Mouse (Mus musculus) cerebellum, adult 9-11 months (tissue): ENCODE results near the gene Nmnat2.
A peak's percentile ranks its signal among the peaks of the same experiment; 100 is the strongest.

ENCODE experiments used
- DNase-seq: peaks from one replicate; pipeline ENCODE4 v3.0.0; 2022

Gene Nmnat2

GRCm38 (mm10) chr1:153129992-153130713 is 175.4 kb downstream of the Nmnat2 start:
- no peak for DNase-seq

GRCm38 (mm10) chr1:153133865-153134781 is 179.3 kb downstream of the Nmnat2 start:
- DNase-seq: no peak

- no peak for DNase-seq
Measured at GRCm38 (mm10) chr1:153136647-153137046, 181.9 kb downstream of the Nmnat2 start.

- DNase-seq: peak; percentile 51
Measured at GRCm38 (mm10) chr1:153138486-153138885, 183.7 kb downstream of the Nmnat2 start.

GRCm38 (mm10) chr1:153139635-153140034 is 184.8 kb downstream of the Nmnat2 start:
- no peak for DNase-seq

- DNase-seq: no peak
Measured at GRCm38 (mm10) chr1:153140265-153140664, 185.5 kb downstream of the Nmnat2 start.

- no peak for DNase-seq
Measured at GRCm38 (mm10) chr1:153140747-153141228, 186.0 kb downstream of the Nmnat2 start.

- no peak for DNase-seq
Measured at GRCm38 (mm10) chr1:153144021-153144420, 189.2 kb downstream of the Nmnat2 start.

GRCm38 (mm10) chr1:153145791-153146190 is 191.0 kb downstream of the Nmnat2 start:
- no peak for DNase-seq

GRCm38 (mm10) chr1:153152594-153152993 is 197.8 kb downstream of the Nmnat2 start:
- DNase-seq: no peak

GRCm38 (mm10) chr1:153153619-153154137 is 198.9 kb downstream of the Nmnat2 start:
- DNase-seq: no peak

GRCm38 (mm10) chr1:153155364-153155763 is 200.6 kb downstream of the Nmnat2 start:
- DNase-seq: no peak

- no peak for DNase-seq
Measured at GRCm38 (mm10) chr1:153157021-153157623, 202.3 kb downstream of the Nmnat2 start.

- no peak for DNase-seq
Measured at GRCm38 (mm10) chr1:153159137-153159536, 204.3 kb downstream of the Nmnat2 start.

- no peak for DNase-seq
Measured at GRCm38 (mm10) chr1:153163831-153164230, 209.0 kb downstream of the Nmnat2 start.

GRCm38 (mm10) chr1:153168293-153168692 is 213.5 kb downstream of the Nmnat2 start:
- DNase-seq: no peak
